Mouse (Mus musculus) heart, postnatal 0 days (tissue): ENCODE data around the gene Mxi1. TPM values are rescaled to one million over a fixed set of nuclear protein-coding genes. Genes with fewer than 3 reads are reported as not detected.

Experiments used
- ATAC-seq: fragments of 200-750 bp; cut with Nextera tagmentation; 2 replicates; pipeline ENCODE4 v1.8.0; 2017; ENCODE audit warnings: low read depth, moderate number of reproducible peaks, moderate library complexity; ENCODE audit not compliant: insufficient read depth
- DNase-seq: peaks from one replicate; pipeline ENCODE4 v3.0.0-alpha.2; 2016; ENCODE audit warnings: low spot score
- H3K27ac ChIP-seq: fragments of 300-500 bp; sonication (generic); 2 replicates; pipeline ENCODE4 v1.5.1; 2014; ENCODE audit warnings: low read depth, mild to moderate bottlenecking
- H3K27me3 ChIP-seq: fragments of 300-500 bp; sonication (generic); 2 replicates; pipeline ENCODE4 v1.6.1; 2014; ENCODE audit warnings: low read length, mixed read lengths; ENCODE audit not compliant: control insufficient read depth, insufficient read depth
- H3K36me3 ChIP-seq: fragments of 300-500 bp; sonication (generic); replicated peaks from 2 replicates; pipeline ENCODE4 v1.6.1; 2014; ENCODE audit warnings: low read length, mixed read lengths; ENCODE audit not compliant: control insufficient read depth, insufficient read depth
- H3K4me1 ChIP-seq: fragments of 300-500 bp; sonication (generic); 2 replicates; pipeline ENCODE4 v1.6.1; 2014; ENCODE audit warnings: antibody characterized with exemption; ENCODE audit not compliant: control insufficient read depth, insufficient read depth
- H3K4me2 ChIP-seq: fragments of 300-500 bp; sonication (generic); 2 replicates; pipeline ENCODE4 v1.6.1; 2014; ENCODE audit warnings: low read depth, mild to moderate bottlenecking, low read length, moderate library complexity
- H3K4me3 ChIP-seq: fragments of 300-500 bp; sonication (generic); 2 replicates; pipeline ENCODE4 v1.5.1; 2014; ENCODE audit warnings: low read depth, low read length
- H3K9ac ChIP-seq: fragments of 300-500 bp; sonication (generic); replicated peaks from 2 replicates; pipeline ENCODE4 v1.6.1; 2014; ENCODE audit warnings: low read depth, low read length, mixed read lengths
- H3K9me3 ChIP-seq: fragments of 300-500 bp; sonication (generic); replicated peaks from 2 replicates; pipeline ENCODE4 v1.6.1; 2016; ENCODE audit warnings: low read length; ENCODE audit not compliant: control insufficient read depth
- CTCF ChIP-seq: IDR thresholded peaks from 2 replicates; pipeline ENCODE4 v1.5.1; 2016; ENCODE audit warnings: antibody characterized with exemption, control low read depth, low read depth
- EP300 ChIP-seq: IDR thresholded peaks from 2 replicates; pipeline ENCODE4 v1.6.1; 2016; ENCODE audit warnings: antibody characterized with exemption, low read depth
- WGBS: fragments of 180-500 bp; shearing (Covaris S2); extraction: QIAGEN DNeasy Blood & Tissue Kit; methylation state at CpG from one replicate; pipeline ENCODE4 v1.1.7; 2014; 5-methylcytosine and 5-hydroxymethylcytosine counted together
- polyA plus RNA-seq: library from polyadenylated mRNA; unstranded; fragments of >200 nt; fragmentation: Nextera tagmentation; extraction: Ambion mirVana; gene quantifications from 2 replicates; pipeline ENCODE4 v1.2.1, GENCODE M21; 2015
- total RNA-seq: library from RNA; depleted of rRNA; stranded (reverse); fragments of >200 nt; gene quantifications from 2 replicates; pipeline ENCODE4 v1.2.3, GENCODE M21; 2014; ENCODE audit warnings: low replicate concordance

Mxi1 gene
- total and polyA plus RNA-seq, 2 experiments from 2014 or later = 31.2 to 32.1 TPM

GRCm38 (mm10) chr19:53296331-53297254, 13.7 kb upstream of the Mxi1 start:
- Histone ChIP-seq H3K36me3 (no peaks in the 10 kb centered on the region), H3K9ac (no peak overlapping the region), H3K9me3 (no peaks in the 10 kb centered on the region), H3K27ac (no peak overlapping the region), H3K4me1 (peaks cover 12% of the 10 kb centered on the region), H3K4me3 (no peak overlapping the region), H3K27me3 (no peaks in the 10 kb centered on the region), H3K4me2 (no peak overlapping the region)
- WGBS = 71% methylated on average over 23 of the region's 23 CpGs
- no peak for TF ChIP-seq EP300
- TF ChIP-seq CTCF = no peak
- ATAC-seq (no peak; the same call in 1 of the 2 replicates), DNase-seq (no peak)

- H3K4me2 ChIP-seq = no peak overlapping the region
Measured at GRCm38 (mm10) chr19:53299156-53299828, 11.0 kb upstream of the Mxi1 start.

GRCm38 (mm10) chr19:53299829-53300181, 10.5 kb upstream of the Mxi1 start:
- TF ChIP-seq CTCF = no peak
- TF ChIP-seq EP300 = no peak
- no peaks in the 10 kb centered on the region for H3K36me3 ChIP-seq
- no peak for ATAC-seq
- H3K27me3 ChIP-seq = no peaks in the 10 kb centered on the region
- no peak overlapping the region for H3K4me3 ChIP-seq
- WGBS = 79% methylated on average over 4 of the region's 4 CpGs
- no peak overlapping the region for H3K27ac ChIP-seq
- DNase-seq = no peak
- no peak overlapping the region for H3K4me2 ChIP-seq
- H3K4me1 ChIP-seq = no peaks in the 10 kb centered on the region
- H3K9ac ChIP-seq = no peak overlapping the region
- H3K9me3 ChIP-seq = no peaks in the 10 kb centered on the region

More at GRCm38 (mm10) chr19:53299156-53299828, 11.0 kb upstream of the Mxi1 start:
- Histone ChIP-seq H3K9ac (no peak overlapping the region), H3K36me3 (no peaks in the 10 kb centered on the region), H3K4me1 (no peaks in the 10 kb centered on the region), H3K9me3 (no peaks in the 10 kb centered on the region), H3K4me3 (no peak overlapping the region), H3K27me3 (no peaks in the 10 kb centered on the region), H3K27ac (no peak overlapping the region)
- 62% methylated on average over 17 of the region's 17 CpGs for WGBS
- TF ChIP-seq EP300 = no peak
- no peak for TF ChIP-seq CTCF
- DNase-seq (no peak), ATAC-seq (no peak)

- 76% methylated on average over 7 of the region's 7 CpGs for WGBS
- Histone ChIP-seq H3K4me3 (no peak overlapping the region), H3K27ac (no peak overlapping the region), H3K27me3 (no peaks in the 10 kb centered on the region), H3K9me3 (no peaks in the 10 kb centered on the region), H3K4me1 (no peaks in the 10 kb centered on the region), H3K36me3 (no peaks in the 10 kb centered on the region), H3K9ac (no peak overlapping the region), H3K4me2 (no peak overlapping the region)
- no peak for ATAC-seq
- DNase-seq = no peak
- TF ChIP-seq EP300 (no peak), CTCF (no peak)
Measured at GRCm38 (mm10) chr19:53303382-53303781, 6.9 kb upstream of the Mxi1 start.

GRCm38 (mm10) chr19:53305621-53306020, 4.7 kb upstream of the Mxi1 start:
- no peaks in the 10 kb centered on the region for H3K4me1 ChIP-seq
- TF ChIP-seq CTCF = no peak
- TF ChIP-seq EP300 = no peak
- H3K4me2 ChIP-seq = no peak overlapping the region
- no peak overlapping the region for H3K27ac ChIP-seq
- H3K4me3 ChIP-seq = no peak overlapping the region
- WGBS = 83% methylated on average over 8 of the region's 8 CpGs
- no peaks in the 10 kb centered on the region for H3K27me3 ChIP-seq
- DNase-seq = no peak
- no peaks in the 10 kb centered on the region for H3K36me3 ChIP-seq
- no peaks in the 10 kb centered on the region for H3K9me3 ChIP-seq
- no peak overlapping the region for H3K9ac ChIP-seq
- ATAC-seq = no peak
